Mouse (Mus musculus) intestine, embryonic 16.5 days (tissue): ENCODE measurements around the gene Tfdp2. TPM values are rescaled to one million over a fixed set of nuclear protein-coding genes. Genes with fewer than 3 reads are reported as not detected.
"Not testable (repeated sequence)": the region's sequence is repeated elsewhere in the genome, so short reads cannot be mapped to it uniquely, and the experiment has no call there.

Experiments
- ATAC-seq: fragments of 200-750 bp; cut with Nextera tagmentation; 2 replicates; pipeline ENCODE4 v1.8.0; 2017; ENCODE audit warnings: moderate TSS enrichment, moderate library complexity
- H3K27ac ChIP-seq: fragments of 300-500 bp; sonication (generic); 2 replicates; pipeline ENCODE4 v1.5.1; 2014; ENCODE audit warnings: mild to moderate bottlenecking, low read length
- H3K27me3 ChIP-seq: fragments of 300-500 bp; sonication (generic); replicated peaks from 2 replicates; pipeline ENCODE4 v1.6.1; 2014; ENCODE audit warnings: low read length, control low read depth, mixed read lengths; ENCODE audit not compliant: control insufficient read depth, insufficient read depth
- H3K36me3 ChIP-seq: fragments of 300-500 bp; sonication (generic); 2 replicates; pipeline ENCODE4 v1.6.1; 2014; ENCODE audit warnings: low read length, control low read depth; ENCODE audit not compliant: control insufficient read depth, insufficient read depth
- H3K4me1 ChIP-seq: fragments of 300-500 bp; sonication (generic); 2 replicates; pipeline ENCODE4 v1.6.1; 2014; ENCODE audit warnings: low read length, control low read depth, mixed read lengths; ENCODE audit not compliant: control insufficient read depth, insufficient read depth
- H3K4me2 ChIP-seq: fragments of 300-500 bp; sonication (generic); 2 replicates; pipeline ENCODE4 v1.6.1; 2014; ENCODE audit warnings: low read depth, low read length, control low read depth
- H3K4me3 ChIP-seq: fragments of 300-500 bp; sonication (generic); 2 replicates; pipeline ENCODE4 v1.5.1; 2014; ENCODE audit warnings: mild to moderate bottlenecking, low read length
- H3K9ac ChIP-seq: fragments of 300-500 bp; sonication (generic); 2 replicates; pipeline ENCODE4 v1.6.1; 2014; ENCODE audit warnings: low read depth, low read length
- H3K9me3 ChIP-seq: fragments of 300-500 bp; sonication (generic); 2 replicates; pipeline ENCODE4 v1.6.1; 2016; ENCODE audit warnings: low read length, control low read depth; ENCODE audit not compliant: control insufficient read depth
- WGBS: fragments of 180-500 bp; shearing (Covaris S2); extraction: QIAGEN DNeasy Blood & Tissue Kit; methylation state at CpG from one replicate; pipeline ENCODE4 v1.1.7; 2014; 5-methylcytosine and 5-hydroxymethylcytosine counted together
- polyA plus RNA-seq: library from polyadenylated mRNA; unstranded; fragments of >200 nt; fragmentation: Nextera tagmentation; extraction: Ambion mirVana; gene quantifications from 2 replicates; pipeline ENCODE4 v1.2.1, GENCODE M21; 2015

Tfdp2 gene
- 28.2 and 29.7 TPM in 2 replicates for polyA plus RNA-seq

DNA sequence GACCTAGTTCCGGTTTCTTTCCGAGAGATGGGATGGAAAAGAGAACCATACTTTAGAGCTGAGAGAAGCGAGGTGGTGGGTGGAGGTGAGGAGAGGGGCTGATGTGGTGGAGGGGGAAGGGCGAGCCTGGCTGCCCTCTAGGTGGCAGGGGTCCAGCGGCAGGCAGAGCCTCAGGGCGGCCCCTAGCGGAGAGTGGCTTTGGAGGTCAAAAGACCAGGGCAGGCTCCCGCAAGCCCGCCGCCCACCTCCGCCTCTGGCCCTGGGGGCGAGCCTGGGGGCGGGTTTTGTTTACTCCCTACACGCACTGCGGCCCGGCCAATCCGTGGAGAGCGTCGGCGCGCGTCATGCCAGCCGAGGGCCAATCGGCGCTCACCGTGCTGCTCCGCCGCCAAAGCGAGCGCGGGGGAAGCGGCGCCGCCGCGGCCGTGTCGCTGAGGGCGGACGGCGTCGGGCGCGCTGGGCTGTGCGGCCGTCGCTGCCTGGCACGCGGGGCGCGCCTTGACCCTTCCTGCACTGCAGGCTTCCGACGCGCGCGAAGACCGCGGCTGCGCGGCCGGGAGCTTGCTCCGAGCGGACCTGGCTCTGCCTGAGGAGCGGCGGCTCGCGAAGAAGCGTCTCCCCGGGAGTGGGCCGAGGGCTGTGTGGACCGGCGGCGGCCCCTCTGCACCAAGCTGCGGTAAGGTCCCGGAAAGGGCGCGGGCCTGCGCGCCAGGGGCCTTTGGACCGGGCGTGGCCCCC lies at the start of gene Tfdp2:
Tfdp2 (plus strand) TSS at position 391 of the 738 bp plus-strand sequence.
- H3K9ac ChIP-seq = peak within 1 kb of the TSS; percentile 88
- peak within 1 kb of the TSS; percentile 72 for H3K4me2 ChIP-seq
- under 1% methylated on average over 69 of the region's 81 CpGs for WGBS
- H3K4me3 ChIP-seq = peak within 1 kb of the TSS; percentile 89
- H3K27ac ChIP-seq = peak within 1 kb of the TSS; percentile 95
- no peaks in the 10 kb centered on the region for H3K9me3 ChIP-seq
- H3K4me1 ChIP-seq = peaks cover 12% of the 10 kb centered on the region
- H3K27me3 ChIP-seq = no peaks in the 10 kb centered on the region
- no peaks in the 10 kb centered on the region for H3K36me3 ChIP-seq
- ATAC-seq = peak; percentile 99

DNA sequence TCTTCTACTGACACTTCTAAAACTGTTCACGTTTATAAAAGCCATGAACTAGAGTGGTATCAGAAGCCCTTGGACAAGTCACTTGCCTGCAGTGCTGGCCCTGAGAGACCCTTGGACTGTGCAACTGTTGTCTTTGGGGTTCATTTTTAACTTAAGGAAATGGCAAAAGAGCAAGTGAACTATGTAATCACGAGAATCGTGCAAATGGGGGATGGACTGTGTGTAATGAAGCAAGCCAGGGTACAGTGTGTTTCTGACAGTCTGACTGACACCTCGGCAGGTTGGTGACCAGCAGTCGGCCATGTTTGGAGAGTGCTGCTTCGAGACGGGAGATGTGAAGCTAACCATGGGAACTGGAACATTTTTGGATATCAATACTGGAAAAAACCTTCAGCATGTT lies 43.3 kb upstream of the Tfdp2 start:
- Histone ChIP-seq H3K9me3 (no peaks in the 10 kb centered on the region), H3K27me3 (no peaks in the 10 kb centered on the region), H3K4me2 (no peak overlapping the region), H3K4me3 (no peak overlapping the region), H3K27ac (no peak overlapping the region), H3K9ac (no peak overlapping the region), H3K4me1 (no peaks in the 10 kb centered on the region), H3K36me3 (0 out of 2 replicates have a peak, but pooled peaks cover 2% of the 10 kb centered on the region)
- WGBS = 88% methylated on average over 7 of the region's 7 CpGs
- no peak for ATAC-seq

DNA sequence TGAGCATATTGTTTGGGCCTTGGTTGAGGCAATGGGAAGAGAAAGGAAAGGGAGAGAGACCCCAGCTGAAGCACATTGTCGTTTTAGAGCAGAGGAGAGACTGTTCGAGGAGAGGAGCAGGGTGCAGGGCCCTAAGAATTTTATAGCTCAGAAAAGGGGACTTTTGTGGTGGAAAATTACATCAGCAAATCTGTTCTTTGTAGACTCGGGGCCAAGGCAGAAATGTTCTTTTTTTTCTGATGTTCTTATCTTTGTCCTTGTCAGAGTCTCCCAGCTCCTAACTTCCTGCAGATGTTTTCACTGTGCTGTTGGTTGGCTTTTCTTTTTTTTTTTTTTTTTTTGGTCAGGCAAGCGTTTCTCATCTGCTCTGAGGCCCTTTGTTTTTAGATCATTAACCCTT lies 37.6 kb upstream of the Tfdp2 start:
- H3K4me2 ChIP-seq = no peak overlapping the region
- no peak overlapping the region for H3K9ac ChIP-seq
- no peak for ATAC-seq
- H3K4me3 ChIP-seq = no peak overlapping the region
- no peaks in the 10 kb centered on the region for H3K36me3 ChIP-seq
- H3K9me3 ChIP-seq = no peaks in the 10 kb centered on the region
- H3K27me3 ChIP-seq = no peaks in the 10 kb centered on the region
- 36% methylated on average over 4 of the region's 4 CpGs for WGBS
- H3K27ac ChIP-seq = no peak overlapping the region
- no peaks in the 10 kb centered on the region for H3K4me1 ChIP-seq

DNA sequence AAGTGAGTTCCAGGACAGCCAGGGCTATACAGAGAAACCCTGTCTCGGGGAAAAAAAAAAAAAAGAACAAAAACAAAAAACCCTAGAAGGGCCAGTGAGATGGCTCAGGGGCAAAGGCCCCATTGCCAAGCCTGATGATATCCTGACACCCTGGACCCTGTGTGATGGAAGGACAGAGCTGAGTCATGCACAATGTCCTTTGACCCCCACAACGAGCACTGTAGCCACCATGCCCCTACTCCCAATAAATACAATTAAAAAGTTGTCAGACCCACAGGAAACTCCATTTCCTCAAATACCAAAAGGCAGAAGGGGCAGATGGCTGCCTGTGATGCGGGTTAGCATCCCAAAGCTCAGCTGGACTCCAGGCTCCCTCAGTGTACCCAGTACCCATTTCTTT lies 37.0 kb upstream of the Tfdp2 start:
- no peaks in the 10 kb centered on the region for H3K4me1 ChIP-seq
- H3K27ac ChIP-seq = no peak overlapping the region
- 75% methylated on average over 3 of the region's 3 CpGs for WGBS
- H3K27me3 ChIP-seq = no peaks in the 10 kb centered on the region
- H3K4me2 ChIP-seq = no peak overlapping the region
- no peak overlapping the region for H3K9ac ChIP-seq
- no peak overlapping the region for H3K4me3 ChIP-seq
- no peaks in the 10 kb centered on the region for H3K9me3 ChIP-seq
- ATAC-seq = no peak
- H3K36me3 ChIP-seq = no peaks in the 10 kb centered on the region

DNA sequence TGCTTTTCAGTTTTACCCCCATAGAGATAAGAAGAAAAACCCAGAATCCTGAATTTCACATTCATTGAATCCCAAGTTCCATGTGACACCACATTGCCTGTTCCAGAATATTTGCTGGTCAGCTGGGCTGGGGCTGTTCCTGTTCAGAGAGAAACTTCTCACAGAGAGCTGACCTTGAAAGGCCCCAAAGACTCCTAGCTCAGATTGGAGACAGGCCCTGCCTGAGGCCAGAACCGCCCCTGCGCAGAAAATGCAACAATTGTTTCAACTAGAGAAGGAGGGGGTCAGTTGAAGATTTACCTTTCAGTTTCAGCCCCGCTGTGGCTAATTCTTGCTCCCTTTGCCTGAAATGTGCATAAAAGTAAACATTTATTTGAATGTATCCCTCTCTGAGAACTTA lies 35.3 kb upstream of the Tfdp2 start:
- Histone ChIP-seq H3K9ac (no peak overlapping the region), H3K4me2 (no peak overlapping the region), H3K27ac (no peak overlapping the region), H3K4me3 (no peak overlapping the region), H3K27me3 (no peaks in the 10 kb centered on the region), H3K4me1 (no peaks in the 10 kb centered on the region), H3K36me3 (no peaks in the 10 kb centered on the region), H3K9me3 (no peaks in the 10 kb centered on the region)
- WGBS = 65% methylated on average over 3 of the region's 3 CpGs
- ATAC-seq = no peak

DNA sequence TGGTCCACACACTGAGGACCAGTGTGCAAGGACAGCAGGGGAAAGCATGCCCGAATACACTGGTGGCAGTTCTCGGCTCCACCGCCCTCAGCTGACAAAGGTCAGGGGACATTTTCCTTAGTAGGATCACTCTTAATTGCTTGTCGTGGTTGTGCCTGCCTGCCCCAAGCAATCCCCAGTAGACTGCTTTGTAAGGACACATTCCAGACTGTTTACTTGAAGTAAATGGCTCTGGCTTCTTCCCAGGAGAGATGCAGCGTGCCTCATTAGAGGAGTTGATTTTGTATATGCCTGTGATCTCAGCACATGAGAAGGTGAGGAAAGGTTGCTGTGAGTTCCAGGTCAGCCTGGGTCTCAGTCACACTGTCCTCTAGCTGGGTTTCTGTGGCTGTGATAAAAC lies 33.7 kb upstream of the Tfdp2 start:
- H3K27ac ChIP-seq = no peak overlapping the region
- H3K9ac ChIP-seq = no peak overlapping the region
- H3K9me3 ChIP-seq = no peaks in the 10 kb centered on the region
- no peaks in the 10 kb centered on the region for H3K36me3 ChIP-seq
- H3K4me1 ChIP-seq = no peaks in the 10 kb centered on the region
- 73% methylated on average over 5 of the region's 5 CpGs for WGBS
- no peak overlapping the region for H3K4me3 ChIP-seq
- no peaks in the 10 kb centered on the region for H3K27me3 ChIP-seq
- ATAC-seq = no peak
- H3K4me2 ChIP-seq = no peak overlapping the region

DNA sequence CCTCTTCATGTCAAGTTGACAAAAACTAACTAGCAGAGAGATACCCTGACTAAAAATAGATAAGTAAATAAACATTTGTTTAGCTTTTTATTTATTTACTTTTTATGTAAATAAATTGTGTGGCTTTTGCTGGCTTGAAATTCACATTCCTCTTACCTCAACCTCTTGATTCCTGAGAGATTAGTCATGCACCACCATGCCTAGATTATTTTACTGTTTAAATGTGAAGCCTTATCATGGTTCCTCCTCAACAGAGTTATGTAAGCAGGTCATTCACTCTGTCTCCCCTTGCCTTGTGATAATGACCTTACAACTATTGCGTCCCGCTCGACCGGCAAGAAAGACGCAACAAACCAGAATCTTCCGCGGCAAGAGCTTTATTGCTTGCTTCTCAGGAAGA lies 32.6 kb upstream of the Tfdp2 start:
- WGBS = 97% methylated on average over 7 of the region's 7 CpGs
- Histone ChIP-seq H3K4me2 (no peak overlapping the region), H3K36me3 (no peaks in the 10 kb centered on the region), H3K4me1 (no peaks in the 10 kb centered on the region), H3K9ac (no peak overlapping the region), H3K4me3 (no peak overlapping the region), H3K27me3 (no peaks in the 10 kb centered on the region), H3K27ac (no peak overlapping the region), H3K9me3 (no peaks in the 10 kb centered on the region)
- no peak for ATAC-seq

DNA sequence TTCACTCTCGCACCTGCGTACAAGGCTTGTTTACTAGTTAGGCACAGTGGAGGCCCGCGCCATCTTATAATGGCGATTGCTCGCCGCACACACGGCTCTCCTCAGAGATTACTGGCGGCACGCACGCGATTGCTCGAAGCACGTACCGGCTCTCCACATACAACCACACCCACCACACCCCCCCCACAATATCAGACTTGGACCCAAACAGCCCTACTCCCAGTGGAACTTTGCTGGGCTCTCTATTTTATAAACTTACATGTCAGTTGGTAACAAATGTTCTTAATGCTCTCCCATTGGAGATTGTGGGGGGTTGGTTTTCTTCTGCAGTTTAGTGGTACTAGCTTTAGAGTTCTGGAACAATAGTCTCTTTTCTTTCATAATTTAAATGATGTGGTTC lies 32.1 kb upstream of the Tfdp2 start:
- H3K4me2 ChIP-seq, H3K27ac ChIP-seq, H3K4me1 ChIP-seq, ATAC-seq, H3K36me3 ChIP-seq, H3K9ac ChIP-seq, H3K9me3 ChIP-seq, H3K4me3 ChIP-seq, H3K27me3 ChIP-seq: not testable (repeated sequence)
- WGBS = 98% methylated on average over 13 of the region's 15 CpGs

DNA sequence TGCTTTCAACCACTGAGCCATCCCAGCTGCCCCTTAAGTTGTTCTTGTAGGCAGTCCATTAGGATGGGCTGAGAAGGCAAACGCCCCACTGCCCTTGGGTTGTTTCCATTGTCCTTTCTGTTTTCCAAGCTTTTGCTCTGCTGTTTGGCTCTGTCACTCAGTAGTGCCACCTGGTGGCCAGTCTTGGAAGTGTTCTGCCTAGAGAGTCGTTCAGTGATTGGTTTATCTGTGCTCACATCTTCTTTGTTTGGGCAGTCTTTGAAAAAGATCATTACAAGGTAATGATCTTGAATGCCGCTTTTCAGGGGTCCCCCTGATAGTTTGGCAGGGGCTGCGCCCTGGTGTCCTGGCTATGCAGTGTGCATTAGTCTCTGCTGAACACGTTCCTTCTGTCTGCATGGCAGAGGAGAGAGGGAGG lies 28.9 kb upstream of the Tfdp2 start:
- Histone ChIP-seq H3K36me3 (no peaks in the 10 kb centered on the region), H3K4me3 (no peak overlapping the region), H3K9ac (no peak overlapping the region), H3K9me3 (no peaks in the 10 kb centered on the region), H3K4me2 (no peak overlapping the region), H3K27ac (no peak overlapping the region), H3K27me3 (no peaks in the 10 kb centered on the region), H3K4me1 (no peaks in the 10 kb centered on the region)
- no peak for ATAC-seq
- WGBS = 34% methylated on average over 5 of the region's 5 CpGs

DNA sequence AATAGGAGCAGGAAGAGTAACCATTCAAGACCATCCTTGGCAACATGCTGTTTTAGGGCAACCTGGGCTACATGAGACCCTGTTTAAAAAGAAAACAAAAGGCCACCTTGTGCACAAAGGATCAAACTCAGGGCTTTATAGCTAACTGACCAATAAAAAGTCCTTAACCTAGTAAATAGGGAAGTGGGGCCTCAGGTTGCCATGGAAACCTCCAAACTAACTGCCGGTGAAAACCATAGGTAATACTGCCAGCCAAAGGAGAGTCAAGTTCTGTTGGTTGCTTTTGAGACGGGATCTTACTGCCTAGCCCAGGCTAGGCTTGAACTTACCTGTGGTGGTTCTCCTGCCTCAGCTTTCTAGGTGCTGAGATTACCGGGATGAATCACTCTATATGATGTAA lies 25.5 kb upstream of the Tfdp2 start:
- ATAC-seq = no peak
- H3K4me3 ChIP-seq = no peak overlapping the region
- H3K36me3 ChIP-seq = no peaks in the 10 kb centered on the region
- H3K4me2 ChIP-seq = no peak overlapping the region
- H3K4me1 ChIP-seq = no peaks in the 10 kb centered on the region
- no peaks in the 10 kb centered on the region for H3K27me3 ChIP-seq
- H3K9ac ChIP-seq = no peak overlapping the region
- H3K27ac ChIP-seq = no peak overlapping the region
- H3K9me3 ChIP-seq = no peaks in the 10 kb centered on the region
- 70% methylated on average over 3 of the region's 3 CpGs for WGBS
